Mouse (Mus musculus) bone marrow macrophage, adult 2 months (primary cell): Measurements from ENCODE around the gene Cops7b. TPM values are rescaled to one million over a fixed set of nuclear protein-coding genes. Genes with fewer than 3 reads are reported as not detected.

ENCODE experiments used
- H3K27ac ChIP-seq: 2 replicates; pipeline ENCODE4 v1.5.1; 2012; ENCODE audit warnings: low read depth, low read length; ENCODE audit not compliant: insufficient read depth
- H3K4me1 ChIP-seq: 2 replicates; pipeline ENCODE4 v1.6.1; 2012; ENCODE audit warnings: low read length; ENCODE audit not compliant: control insufficient read depth, insufficient read depth
- H3K4me3 ChIP-seq: 2 replicates; pipeline ENCODE4 v1.5.1; 2012; ENCODE audit warnings: mild to moderate bottlenecking, low read length, moderate library complexity; ENCODE audit not compliant: insufficient read depth
- CTCF ChIP-seq: IDR thresholded peaks from 2 replicates; pipeline ENCODE4 v1.5.1; 2012; ENCODE audit warnings: low read depth, mild to moderate bottlenecking, low read length, moderate library complexity
- POLR2A ChIP-seq: IDR thresholded peaks from 2 replicates; pipeline ENCODE4 v1.6.1; 2012; ENCODE audit warnings: mild to moderate bottlenecking, low read depth, low read length, borderline replicate concordance
- polyA plus RNA-seq: library from polyadenylated mRNA; stranded (reverse); fragments of >200 nt; gene quantifications from 2 replicates; pipeline ENCODE4 v1.2.4, GENCODE M21; 2012; ENCODE audit not compliant: missing spikeins, insufficient read depth, insufficient read length

Cops7b gene
- polyA plus RNA-seq, 1 experiment = 20.9 TPM

- no peak for TF ChIP-seq POLR2A
- no peak for TF ChIP-seq CTCF
- Histone ChIP-seq H3K27ac (no peak overlapping the region), H3K4me1 (peaks cover 6% of the 10 kb centered on the region), H3K4me3 (no peak overlapping the region)
Observed at GRCm38 (mm10) chr1:86594539-86594938, 11.8 kb downstream of the Cops7b start.

DNA sequence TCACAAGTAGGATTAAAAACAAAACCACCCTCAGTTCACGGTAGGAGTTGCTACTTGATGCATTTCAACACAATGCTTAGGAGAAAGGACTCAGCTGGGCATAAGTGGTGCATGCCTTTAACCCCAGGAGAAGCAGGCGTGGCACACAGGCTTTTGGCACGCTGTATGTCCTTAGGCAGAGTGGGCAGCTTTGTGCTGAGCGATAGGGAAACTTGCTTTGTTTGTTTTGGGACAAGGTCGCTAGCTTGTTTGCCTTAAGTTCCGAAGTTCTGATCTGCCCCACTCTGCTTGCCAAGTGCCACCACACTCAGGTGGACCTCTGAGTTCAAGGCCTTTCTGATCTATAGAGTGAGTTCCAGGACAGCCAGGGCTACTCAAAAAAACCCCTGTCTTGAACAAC lies 12.6 kb downstream of the Cops7b start:
- Histone ChIP-seq H3K4me3 (no peak overlapping the region), H3K4me1 (peaks cover 8% of the 10 kb centered on the region), H3K27ac (no peak overlapping the region)
- TF ChIP-seq POLR2A (no peak), CTCF (no peak)

- Histone ChIP-seq H3K27ac (no peak overlapping the region), H3K4me1 (peaks cover 8% of the 10 kb centered on the region), H3K4me3 (no peak overlapping the region)
- TF ChIP-seq POLR2A (no peak), CTCF (no peak)
Observed at GRCm38 (mm10) chr1:86596512-86596911, 13.8 kb downstream of the Cops7b start.

DNA sequence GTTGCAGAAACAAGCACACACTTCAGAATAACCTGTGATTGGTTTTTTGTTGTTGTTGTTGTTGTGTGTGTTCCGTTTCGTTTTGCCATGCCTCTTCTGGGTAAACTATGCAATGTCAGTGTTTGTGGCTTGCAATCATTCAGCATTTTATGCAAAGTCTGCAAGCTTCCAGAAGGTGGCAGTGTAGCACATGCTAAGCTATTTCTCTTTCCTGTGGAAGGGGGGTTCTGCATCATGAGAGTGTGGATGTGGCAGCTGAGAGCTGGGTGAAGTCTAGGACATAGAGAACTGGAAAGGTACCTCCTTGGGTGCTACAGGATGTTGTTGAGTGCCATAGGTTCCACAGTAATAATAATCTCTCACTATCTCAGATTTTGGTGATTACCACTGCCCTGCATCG lies 15.8 kb downstream of the Cops7b start:
- peaks cover 8% of the 10 kb centered on the region for H3K4me1 ChIP-seq

GRCm38 (mm10) chr1:86600117-86600516 lies 17.4 kb downstream of the Cops7b start:
- no peak for TF ChIP-seq CTCF
- Histone ChIP-seq H3K27ac (peak overlapping the region; percentile 55), H3K4me3 (no peak overlapping the region), H3K4me1 (peaks cover 8% of the 10 kb centered on the region)

More for the DNA sequence above, 15.8 kb downstream of the Cops7b start:
- no peak overlapping the region for H3K27ac ChIP-seq
- H3K4me3 ChIP-seq = no peak overlapping the region
- no peak for TF ChIP-seq POLR2A
- peak; percentile 43; the same call in 1 of the 2 replicates for TF ChIP-seq CTCF

DNA sequence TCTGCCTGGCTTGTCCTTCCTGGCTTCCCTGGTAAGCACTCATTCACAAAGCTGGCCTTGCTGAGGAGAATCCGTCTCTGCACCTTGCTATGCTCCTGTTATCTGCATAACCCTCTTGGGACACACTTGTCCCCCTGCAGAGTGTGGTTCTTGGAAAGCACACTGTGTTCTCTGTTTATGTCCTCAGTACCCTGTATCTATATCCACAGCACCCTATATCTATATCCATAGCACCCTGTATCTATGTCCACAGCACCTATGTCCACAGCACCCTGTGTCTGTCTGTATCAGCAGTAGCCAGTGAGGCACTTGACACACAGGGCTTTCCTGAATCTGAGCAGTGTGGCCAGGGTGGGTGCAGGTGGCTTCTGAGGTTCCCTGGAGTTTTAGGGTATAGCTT lies 28.2 kb downstream of the Cops7b start:
- no peak overlapping the region for H3K27ac ChIP-seq
- TF ChIP-seq CTCF (no peak), POLR2A (no peak)
- no peak overlapping the region for H3K4me3 ChIP-seq
- no peaks in the 10 kb centered on the region for H3K4me1 ChIP-seq

DNA sequence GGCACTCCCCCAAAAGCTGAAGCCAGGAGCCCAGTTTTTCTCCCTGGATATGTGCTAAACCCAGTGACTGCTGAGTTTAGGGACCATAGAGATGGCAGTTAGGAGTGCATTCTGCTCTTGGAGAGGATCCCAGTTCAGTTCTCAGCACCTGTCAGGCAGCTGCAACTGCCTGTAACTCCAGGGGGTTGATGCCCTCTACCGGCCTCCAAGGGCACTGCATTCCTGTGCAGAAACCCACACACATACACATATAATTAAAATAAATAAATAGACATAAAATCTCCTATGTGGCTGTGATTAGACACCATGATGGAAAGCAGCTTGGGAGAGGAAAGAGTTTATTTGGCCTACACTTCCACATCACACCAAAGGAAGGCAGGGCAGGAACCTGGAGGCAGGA lies 29.4 kb downstream of the Cops7b start:
- Histone ChIP-seq H3K4me3 (no peak overlapping the region), H3K4me1 (no peaks in the 10 kb centered on the region), H3K27ac (no peak overlapping the region)
- TF ChIP-seq CTCF (no peak), POLR2A (no peak)

DNA sequence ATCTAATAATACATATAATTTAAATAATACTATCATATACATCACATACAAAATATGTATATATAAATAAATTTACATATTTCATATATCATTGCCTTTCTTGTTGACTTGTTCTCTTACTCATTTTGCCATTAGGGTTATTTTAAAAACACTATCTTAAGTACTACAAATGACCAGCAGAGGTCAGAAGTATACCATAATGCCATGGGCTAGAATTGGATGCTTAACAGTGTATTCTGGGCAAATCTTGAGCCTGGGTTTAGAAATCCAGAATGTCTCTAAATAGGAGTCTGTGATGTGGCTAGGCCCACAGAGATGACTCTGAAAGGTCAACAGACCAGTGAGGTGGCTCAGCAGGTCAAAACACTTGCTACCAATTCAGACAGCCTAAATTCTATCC lies 31.6 kb downstream of the Cops7b start:
- TF ChIP-seq CTCF (no peak), POLR2A (no peak)

GRCm38 (mm10) chr1:86618454-86619125 lies 35.9 kb downstream of the Cops7b start:
- no peak for TF ChIP-seq POLR2A
- Histone ChIP-seq H3K4me3 (no peak overlapping the region), H3K4me1 (peaks cover 7% of the 10 kb centered on the region), H3K27ac (no peak overlapping the region)

More for the DNA sequence above, 31.6 kb downstream of the Cops7b start:
- Histone ChIP-seq H3K27ac (no peak overlapping the region), H3K4me1 (no peaks in the 10 kb centered on the region), H3K4me3 (no peak overlapping the region)

GRCm38 (mm10) chr1:86622296-86622695 lies 39.6 kb downstream of the Cops7b start:
- no peak overlapping the region for H3K4me3 ChIP-seq
- no peak overlapping the region for H3K27ac ChIP-seq
- peaks cover 7% of the 10 kb centered on the region for H3K4me1 ChIP-seq
- no peak for TF ChIP-seq POLR2A
- TF ChIP-seq CTCF = no peak
